Mouse (Mus musculus): ENCODE results near the gene Tmem216. TPM values are rescaled to one million over a fixed set of nuclear protein-coding genes. Genes with fewer than 3 reads are reported as not detected.
A peak's percentile ranks its signal among the peaks of the same experiment; 100 is the strongest.

Tmem216 gene
- total RNA-seq, 1 experiment = 30.1 TPM

- in situ Hi-C loops (cut with MboI; ENCODE audit: low sequenced_read_pairs in 2 of 2, unreplicated experiment in 2 of 2) = loop anchor here in 1 of 2 experiments (25.0 kb wide), 3 partner anchors 715 to 1690 kb away; partner anchors contain the start of genes B3gat3 and Incenp
- Histone ChIP-seq H3K9me3 (ENCODE audit: control insufficient read depth, insufficient read depth, low read depth, low read length) (no peaks in the 10 kb centered on the region), H3K9ac (ENCODE audit: insufficient read depth, low read depth, low read length, poor library complexity, severe bottlenecking) (peak overlapping the region; percentile 67; the same call in 1 of the 2 replicates), H3K27ac (ENCODE audit: insufficient read depth, low read depth, low read length, poor library complexity, severe bottlenecking) (peak overlapping the region; percentile 17; the same call in 1 of the 2 replicates), H3K4me3 (ENCODE audit: insufficient read depth in 1 of 2, low read depth in 1 of 2, low read length in 2 of 2, poor library complexity in 1 of 2, severe bottlenecking in 1 of 2) (peak overlapping the region; percentile 28 to 41; a peak in 3 of 4 replicates), H3K4me1 (ENCODE audit: control insufficient read depth in 2 of 2, insufficient read depth in 2 of 2, low read length in 2 of 2, poor library complexity in 1 of 2) (peaks cover 12 to 17% of the 10 kb centered on the region in 2 experiments), H3K36me3 (ENCODE audit: control insufficient read depth, insufficient read depth, low read length, poor library complexity, severe bottlenecking) (peaks cover 8% of the 10 kb centered on the region)
- peak; percentile 86 for DNase-seq (ENCODE audit: low read depth, low spot score)
- TF ChIP-seq HCFC1 (IDR thresholded peaks at IDR 0.05; ENCODE audit: borderline replicate concordance, insufficient read depth, low read length) (peak; percentile 65; the same call in 1 of the 2 replicates), MAFK (IDR thresholded peaks at IDR 0.05; ENCODE audit: insufficient read depth, low read depth, low read length) (no peak), ZNF384 (IDR thresholded peaks at IDR 0.05; ENCODE audit: low read depth, low read length) (peak; percentile 51; the same call in 1 of the 2 replicates), CHD2 (IDR thresholded peaks at IDR 0.05; ENCODE audit: low read depth, low read length) (no peak), ZC3H11A (IDR thresholded peaks at IDR 0.05; ENCODE audit: borderline replicate concordance, low read depth, low read length) (0 out of 2 replicates have a peak, but pooled peaks have one; percentile 2)
These were observed 46.7 kb upstream of the Tmem216 start for GRCm38 (mm10) chr19:10602787-10603186.

GRCm38 (mm10) chr19:10602247-10602769 is 46.3 kb upstream of the Tmem216 start:
- Histone ChIP-seq H3K4me3 (ENCODE audit: insufficient read depth in 1 of 2, low read depth in 1 of 2, low read length in 2 of 2, poor library complexity in 1 of 2, severe bottlenecking in 1 of 2) (peak overlapping the region; percentile 28 to 41; a peak in 3 of 4 replicates), H3K4me1 (ENCODE audit: control insufficient read depth in 2 of 2, insufficient read depth in 2 of 2, low read length in 2 of 2, poor library complexity in 1 of 2) (peaks cover 11 to 16% of the 10 kb centered on the region in 2 experiments)
- no peak for TF ChIP-seq ZC3H11A (IDR thresholded peaks at IDR 0.05; ENCODE audit: borderline replicate concordance, low read depth, low read length)
- TF ChIP-seq CHD2 (IDR thresholded peaks at IDR 0.05; ENCODE audit: low read depth, low read length) = no peak
- TF ChIP-seq ZNF384 (IDR thresholded peaks at IDR 0.05; ENCODE audit: low read depth, low read length) = no peak
- TF ChIP-seq MAFK (IDR thresholded peaks at IDR 0.05; ENCODE audit: insufficient read depth, low read depth, low read length) = no peak
- TF ChIP-seq HCFC1 (IDR thresholded peaks at IDR 0.05; ENCODE audit: borderline replicate concordance, insufficient read depth, low read length) = no peak

DNA sequence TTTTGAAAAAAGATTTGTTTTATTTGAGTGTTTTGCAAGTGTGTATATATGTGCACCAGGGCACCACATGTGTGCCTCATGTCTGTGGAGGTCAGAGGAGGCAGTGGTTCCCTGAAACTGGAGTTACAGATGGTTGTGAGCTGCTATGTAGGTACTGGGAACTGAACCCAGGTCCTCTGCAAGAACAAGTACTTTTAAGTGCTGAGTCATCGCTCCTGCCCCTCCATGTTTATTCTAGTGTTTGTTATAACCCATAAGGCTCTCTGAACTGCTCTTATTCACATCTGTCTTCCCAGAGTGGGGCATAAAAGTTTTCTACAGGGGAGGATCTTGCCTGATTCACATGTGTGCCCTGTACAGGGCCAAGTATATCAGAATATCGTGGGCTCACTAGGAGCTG is 43.6 kb upstream of the Tmem216 start:
- H3K27ac ChIP-seq (ENCODE audit: insufficient read depth, low read depth, low read length, poor library complexity, severe bottlenecking) = no peak overlapping the region
- H3K4me3 ChIP-seq (ENCODE audit: insufficient read depth in 1 of 2, low read depth in 1 of 2, low read length in 2 of 2, poor library complexity in 1 of 2, severe bottlenecking in 1 of 2) = no peak overlapping the region
- H3K9me3 ChIP-seq (ENCODE audit: control insufficient read depth, insufficient read depth, low read depth, low read length) = no peaks in the 10 kb centered on the region
- in situ Hi-C loops (cut with MboI; ENCODE audit: low sequenced_read_pairs in 2 of 2, unreplicated experiment in 2 of 2) = loop anchor here in 1 of 2 experiments (25.0 kb wide), 3 partner anchors 712 to 1687 kb away; partner anchors contain the start of genes B3gat3 and Incenp
- DNase-seq (ENCODE audit: low read depth, low spot score) = no peak
- H3K36me3 ChIP-seq (ENCODE audit: control insufficient read depth, insufficient read depth, low read length, poor library complexity, severe bottlenecking) = no peaks in the 10 kb centered on the region; the same call in 1 of the 2 replicates
- TF ChIP-seq MAFK (IDR thresholded peaks at IDR 0.05; ENCODE audit: insufficient read depth, low read depth, low read length) = 0 out of 2 replicates have a peak, but pooled peaks have one; percentile 36
- no peak for TF ChIP-seq CHD2 (IDR thresholded peaks at IDR 0.05; ENCODE audit: low read depth, low read length)
- H3K4me1 ChIP-seq (ENCODE audit: control insufficient read depth in 2 of 2, insufficient read depth in 2 of 2, low read length in 2 of 2, poor library complexity in 1 of 2) = peaks cover 9 to 16% of the 10 kb centered on the region in 2 experiments
- H3K9ac ChIP-seq (ENCODE audit: insufficient read depth, low read depth, low read length, poor library complexity, severe bottlenecking) = no peak overlapping the region

More at GRCm38 (mm10) chr19:10602247-10602769, 46.3 kb upstream of the Tmem216 start:
- Histone ChIP-seq H3K36me3 (ENCODE audit: control insufficient read depth, insufficient read depth, low read length, poor library complexity, severe bottlenecking) (peaks cover 3% of the 10 kb centered on the region), H3K9ac (ENCODE audit: insufficient read depth, low read depth, low read length, poor library complexity, severe bottlenecking) (peak overlapping the region; percentile 67; the same call in 1 of the 2 replicates), H3K27ac (ENCODE audit: insufficient read depth, low read depth, low read length, poor library complexity, severe bottlenecking) (peak overlapping the region; percentile 17; the same call in 1 of the 2 replicates), H3K9me3 (ENCODE audit: control insufficient read depth, insufficient read depth, low read depth, low read length) (no peaks in the 10 kb centered on the region)
- in situ Hi-C loops (cut with MboI; ENCODE audit: low sequenced_read_pairs in 2 of 2, unreplicated experiment in 2 of 2) = loop anchor here in 1 of 2 experiments (25.0 kb wide), 3 partner anchors 715 to 1690 kb away; partner anchors contain the start of genes B3gat3 and Incenp
- DNase-seq (ENCODE audit: low read depth, low spot score) = no peak

- Histone ChIP-seq H3K9me3 (ENCODE audit: control insufficient read depth, insufficient read depth, low read depth, low read length) (no peaks in the 10 kb centered on the region), H3K36me3 (ENCODE audit: control insufficient read depth, insufficient read depth, low read length, poor library complexity, severe bottlenecking) (peaks cover 1% of the 10 kb centered on the region; the same call in 1 of the 2 replicates), H3K9ac (ENCODE audit: insufficient read depth, low read depth, low read length, poor library complexity, severe bottlenecking) (no peak overlapping the region), H3K4me3 (ENCODE audit: insufficient read depth in 1 of 2, low read depth in 1 of 2, low read length in 2 of 2, poor library complexity in 1 of 2, severe bottlenecking in 1 of 2) (no peak overlapping the region), H3K27ac (ENCODE audit: insufficient read depth, low read depth, low read length, poor library complexity, severe bottlenecking) (no peak overlapping the region), H3K4me1 (ENCODE audit: control insufficient read depth in 2 of 2, insufficient read depth in 2 of 2, low read length in 2 of 2, poor library complexity in 1 of 2) (peaks cover 3 to 5% of the 10 kb centered on the region in 2 experiments; a peak in 3 of 4 replicates)
- no peak for DNase-seq (ENCODE audit: low read depth, low spot score)
- in situ Hi-C loops (cut with MboI; ENCODE audit: low sequenced_read_pairs in 2 of 2, unreplicated experiment in 2 of 2) = no loop called here
- TF ChIP-seq ZC3H11A (IDR thresholded peaks at IDR 0.05; ENCODE audit: borderline replicate concordance, low read depth, low read length) (no peak), CHD2 (IDR thresholded peaks at IDR 0.05; ENCODE audit: low read depth, low read length) (no peak), HCFC1 (IDR thresholded peaks at IDR 0.05; ENCODE audit: borderline replicate concordance, insufficient read depth, low read length) (no peak)
These were observed 42.1 kb upstream of the Tmem216 start for GRCm38 (mm10) chr19:10598188-10598587.
